Mouse (Mus musculus) liver, embryonic 13.5 days (tissue): ENCODE results near the gene Ccdc181. TPM values are rescaled to one million over a fixed set of nuclear protein-coding genes. Genes with fewer than 3 reads are reported as not detected.

Experiments used
- ATAC-seq: fragments of 200-750 bp; cut with Nextera tagmentation; 2 replicates; pipeline ENCODE4 v1.8.0; 2017; ENCODE audit warnings: low read depth, mild to moderate bottlenecking, moderate number of reproducible peaks, moderate library complexity
- DNase-seq: peaks from one replicate; pipeline ENCODE4 v3.0.0; 2022
- H3K27ac ChIP-seq: fragments of 300-500 bp; sonication (generic); 2 replicates; pipeline ENCODE4 v1.5.1; 2015; ENCODE audit warnings: moderate library complexity, mild to moderate bottlenecking, inconsistent platforms
- H3K27me3 ChIP-seq: fragments of 300-500 bp; sonication (generic); 2 replicates; pipeline ENCODE4 v1.6.1; 2015; ENCODE audit warnings: mild to moderate bottlenecking, inconsistent platforms
- H3K36me3 ChIP-seq: fragments of 300-500 bp; sonication (generic); 2 replicates; pipeline ENCODE4 v1.6.1; 2015; ENCODE audit warnings: mild to moderate bottlenecking, inconsistent platforms
- H3K4me1 ChIP-seq: fragments of 300-500 bp; sonication (generic); replicated peaks from 2 replicates; pipeline ENCODE4 v1.6.1; 2015; ENCODE audit warnings: inconsistent platforms
- H3K4me2 ChIP-seq: fragments of 300-500 bp; sonication (generic); 2 replicates; pipeline ENCODE4 v1.6.1; 2015; ENCODE audit warnings: inconsistent platforms, mild to moderate bottlenecking, moderate library complexity
- H3K4me3 ChIP-seq: fragments of 300-500 bp; sonication (generic); replicated peaks from 2 replicates; pipeline ENCODE4 v1.5.1; 2015; ENCODE audit warnings: mild to moderate bottlenecking, inconsistent platforms
- H3K9ac ChIP-seq: fragments of 300-500 bp; sonication (generic); 2 replicates; pipeline ENCODE4 v1.6.1; 2015; ENCODE audit warnings: mild to moderate bottlenecking, inconsistent platforms
- H3K9me3 ChIP-seq: fragments of 300-500 bp; sonication (generic); replicated peaks from 2 replicates; pipeline ENCODE4 v1.6.1; 2016; ENCODE audit warnings: inconsistent platforms
- WGBS: fragments of 180-500 bp; shearing (Covaris S2); methylation state at CpG from one replicate; pipeline ENCODE4 v1.1.7; 2015; ENCODE audit not compliant: insufficient replicate concordance; 5-methylcytosine and 5-hydroxymethylcytosine counted together
- polyA plus RNA-seq: library from polyadenylated mRNA; unstranded; fragments of >200 nt; fragmentation: Nextera tagmentation; extraction: Ambion mirVana; gene quantifications from 2 replicates; pipeline ENCODE4 v1.2.1, GENCODE M21; 2015

Gene Ccdc181
- polyA plus RNA-seq, 1 experiment from 2014 or later = 4.7 TPM

- H3K27ac ChIP-seq = peak overlapping the region; percentile 76
- H3K9me3 ChIP-seq = no peaks in the 10 kb centered on the region
- H3K27me3 ChIP-seq = no peaks in the 10 kb centered on the region
- ATAC-seq (peak; percentile 36), DNase-seq (peak; percentile 29)
- H3K4me2 ChIP-seq = peak overlapping the region; percentile 91
- peak overlapping the region; percentile 85 for H3K4me3 ChIP-seq
- no peaks in the 10 kb centered on the region for H3K36me3 ChIP-seq
- H3K4me1 ChIP-seq = peaks cover 70% of the 10 kb centered on the region
- peak overlapping the region; percentile 89 for H3K9ac ChIP-seq
- WGBS = 41% methylated on average over 8 of the region's 8 CpGs
These were observed 24.8 kb upstream of the Ccdc181 start for GRCm38 (mm10) chr1:164250391-164251150.

- DNase-seq (no peak), ATAC-seq (no peak)
- 70% methylated on average over 1 of the region's 1 CpGs for WGBS
- peak overlapping the region; percentile 85 for H3K4me3 ChIP-seq
- H3K27me3 ChIP-seq = no peaks in the 10 kb centered on the region
- H3K4me1 ChIP-seq = peaks cover 70% of the 10 kb centered on the region
- peak overlapping the region; percentile 91 for H3K4me2 ChIP-seq
- peaks cover 3% of the 10 kb centered on the region for H3K36me3 ChIP-seq
- peak overlapping the region; percentile 89 for H3K9ac ChIP-seq
- H3K27ac ChIP-seq = peak overlapping the region; percentile 76; the same call in 1 of the 2 replicates
- no peaks in the 10 kb centered on the region for H3K9me3 ChIP-seq
These were observed 23.9 kb upstream of the Ccdc181 start for GRCm38 (mm10) chr1:164251438-164251837.

GRCm38 (mm10) chr1:164252551-164252950 is 22.8 kb upstream of the Ccdc181 start:
- Histone ChIP-seq H3K27ac (no peak overlapping the region), H3K4me3 (no peak overlapping the region), H3K9me3 (no peaks in the 10 kb centered on the region), H3K36me3 (peaks cover 14% of the 10 kb centered on the region), H3K27me3 (no peaks in the 10 kb centered on the region), H3K4me2 (peak overlapping the region; percentile 22; the same call in 1 of the 2 replicates), H3K9ac (0 out of 2 replicates have a peak overlapping the region, but pooled peaks have one; percentile 3), H3K4me1 (peaks cover 63% of the 10 kb centered on the region)
- no peak for DNase-seq
- 62% methylated on average over 5 of the region's 5 CpGs for WGBS
- no peak for ATAC-seq

GRCm38 (mm10) chr1:164254836-164255235 is 20.5 kb upstream of the Ccdc181 start:
- Histone ChIP-seq H3K4me1 (peaks cover 51% of the 10 kb centered on the region), H3K27ac (no peak overlapping the region), H3K4me2 (no peak overlapping the region), H3K27me3 (no peaks in the 10 kb centered on the region), H3K4me3 (no peak overlapping the region), H3K9me3 (no peaks in the 10 kb centered on the region), H3K36me3 (peaks cover 28% of the 10 kb centered on the region), H3K9ac (no peak overlapping the region)
- no peak for DNase-seq
- ATAC-seq = peak; percentile 16; the same call in 1 of the 2 replicates
- WGBS = 42% methylated on average over 3 of the region's 3 CpGs

GRCm38 (mm10) chr1:164260171-164261028 is 15.0 kb upstream of the Ccdc181 start:
- H3K27me3 ChIP-seq = no peaks in the 10 kb centered on the region
- ATAC-seq (peak; percentile 50), DNase-seq (no peak)
- H3K36me3 ChIP-seq = peaks cover 72% of the 10 kb centered on the region
- H3K9me3 ChIP-seq = no peaks in the 10 kb centered on the region
- no peak overlapping the region for H3K27ac ChIP-seq
- peaks cover 3% of the 10 kb centered on the region; the same call in 1 of the 2 replicates for H3K4me1 ChIP-seq
- 0 out of 2 replicates have a peak overlapping the region, but pooled peaks have one; percentile 8 for H3K4me2 ChIP-seq
- 81% methylated on average over 16 of the region's 16 CpGs for WGBS
- no peak overlapping the region for H3K9ac ChIP-seq
- H3K4me3 ChIP-seq = no peak overlapping the region

- Histone ChIP-seq H3K36me3 (peaks cover 76% of the 10 kb centered on the region), H3K9ac (no peak overlapping the region), H3K27ac (no peak overlapping the region), H3K27me3 (no peaks in the 10 kb centered on the region), H3K4me3 (no peak overlapping the region), H3K4me2 (no peak overlapping the region), H3K4me1 (0 out of 2 replicates have a peak, but pooled peaks cover 3% of the 10 kb centered on the region), H3K9me3 (no peaks in the 10 kb centered on the region)
- WGBS = 84% methylated on average over 7 of the region's 7 CpGs
- no peak for ATAC-seq
- DNase-seq = no peak
These were observed 13.8 kb upstream of the Ccdc181 start for GRCm38 (mm10) chr1:164261553-164261952.

- H3K4me2 ChIP-seq = no peak overlapping the region
- no peaks in the 10 kb centered on the region for H3K27me3 ChIP-seq
- no peak overlapping the region for H3K9ac ChIP-seq
- no peak for DNase-seq
- peaks cover 4% of the 10 kb centered on the region for H3K4me1 ChIP-seq
- no peak overlapping the region for H3K27ac ChIP-seq
- ATAC-seq = no peak
- no peak overlapping the region for H3K4me3 ChIP-seq
- H3K9me3 ChIP-seq = no peaks in the 10 kb centered on the region
- 0 out of 2 replicates have a peak, but pooled peaks cover 3% of the 10 kb centered on the region for H3K36me3 ChIP-seq
- 82% methylated on average over 7 of the region's 7 CpGs for WGBS
These were observed 4.4 kb upstream of the Ccdc181 start for GRCm38 (mm10) chr1:164270941-164271340.

GRCm38 (mm10) chr1:164273659-164274058 is 1.7 kb upstream of the Ccdc181 start:
- ATAC-seq (no peak), DNase-seq (no peak)
- Histone ChIP-seq H3K27ac (no peak overlapping the region), H3K4me3 (no peak overlapping the region), H3K27me3 (no peaks in the 10 kb centered on the region), H3K36me3 (no peaks in the 10 kb centered on the region), H3K9me3 (no peaks in the 10 kb centered on the region), H3K4me1 (peaks cover 5% of the 10 kb centered on the region), H3K4me2 (no peak overlapping the region), H3K9ac (no peak overlapping the region)
- 76% methylated on average over 6 of the region's 6 CpGs for WGBS

GRCm38 (mm10) chr1:164276552-164276951 is 1.2 kb downstream of the Ccdc181 start:
- Histone ChIP-seq H3K9ac (no peak overlapping the region), H3K27ac (no peak overlapping the region), H3K9me3 (no peaks in the 10 kb centered on the region), H3K4me1 (peaks cover 5% of the 10 kb centered on the region), H3K4me3 (no peak overlapping the region), H3K4me2 (no peak overlapping the region), H3K27me3 (no peaks in the 10 kb centered on the region), H3K36me3 (no peaks in the 10 kb centered on the region)
- 77% methylated on average over 3 of the region's 3 CpGs for WGBS
- DNase-seq (no peak), ATAC-seq (no peak)

- Histone ChIP-seq H3K36me3 (no peaks in the 10 kb centered on the region), H3K27ac (no peak overlapping the region), H3K9me3 (no peaks in the 10 kb centered on the region), H3K4me2 (no peak overlapping the region), H3K4me1 (peaks cover 5% of the 10 kb centered on the region), H3K4me3 (no peak overlapping the region), H3K27me3 (no peaks in the 10 kb centered on the region), H3K9ac (no peak overlapping the region)
- no peak for DNase-seq
- WGBS = 69% methylated on average over 4 of the region's 4 CpGs
- ATAC-seq = no peak
These were observed 3.9 kb downstream of the Ccdc181 start for GRCm38 (mm10) chr1:164279332-164279731.

- H3K27ac ChIP-seq = no peak overlapping the region
- WGBS = 72% methylated on average over 3 of the region's 3 CpGs
- ATAC-seq = no peak
- no peaks in the 10 kb centered on the region for H3K9me3 ChIP-seq
- H3K4me2 ChIP-seq = no peak overlapping the region
- H3K4me1 ChIP-seq = no peaks in the 10 kb centered on the region
- no peak overlapping the region for H3K9ac ChIP-seq
- H3K4me3 ChIP-seq = no peak overlapping the region
- H3K36me3 ChIP-seq = no peaks in the 10 kb centered on the region
- H3K27me3 ChIP-seq = no peaks in the 10 kb centered on the region
- no peak for DNase-seq
These were observed 8.6 kb downstream of the Ccdc181 start for GRCm38 (mm10) chr1:164284007-164284406.
